Mouse (Mus musculus) c-Kit-positive CD71-negative TER-119-negative erythroid progenitor cells, embryonic 14.5 days (primary cell): ENCODE measurements around the gene Snx30.

Experiments used
- DNase-seq: peaks from one replicate; pipeline ENCODE4 v3.0.0-alpha.2; 2013; ENCODE audit warnings: low read depth

Snx30 gene

DNA sequence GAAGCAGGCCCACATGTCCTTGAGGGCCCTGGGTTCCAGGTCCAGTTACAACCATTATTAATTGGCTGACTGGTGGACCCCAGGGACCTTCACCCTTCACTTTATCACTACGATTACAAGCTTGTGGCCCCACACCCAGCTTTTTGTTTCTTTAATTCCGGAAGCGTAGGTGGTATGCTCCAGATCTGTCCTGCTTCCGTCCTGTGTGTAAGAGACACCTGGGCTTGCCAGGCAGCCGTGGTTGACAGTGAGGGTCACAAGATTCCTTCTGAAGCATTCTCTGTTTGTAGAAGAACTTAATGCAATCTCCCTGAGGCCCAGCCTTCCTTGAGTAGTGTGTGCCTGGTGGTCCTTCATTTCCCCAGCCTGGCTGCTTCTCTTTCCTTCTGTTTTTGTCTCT lies 19.2 kb downstream of the Snx30 start:
- DNase-seq, result no peak

DNA sequence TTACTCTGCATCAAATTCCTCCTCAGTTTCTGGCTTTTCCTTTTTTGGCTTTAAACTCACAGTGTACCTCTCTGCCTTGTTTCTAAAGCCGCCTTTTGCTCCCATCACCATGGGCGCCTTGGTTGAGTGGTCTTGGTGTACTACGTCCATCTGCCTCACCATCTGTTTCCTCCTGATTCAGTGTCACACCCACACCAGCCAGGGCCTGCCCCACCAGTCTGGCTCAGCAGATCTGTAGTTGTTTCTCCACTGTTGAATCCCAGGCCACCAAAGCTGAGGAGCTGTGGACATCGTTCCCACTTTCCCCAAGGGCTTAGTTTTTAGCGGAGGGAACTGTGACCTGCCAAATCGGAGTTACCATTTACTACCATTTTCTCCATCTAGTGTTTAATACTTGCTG lies 20.0 kb downstream of the Snx30 start:
- no peak for DNase-seq

DNA sequence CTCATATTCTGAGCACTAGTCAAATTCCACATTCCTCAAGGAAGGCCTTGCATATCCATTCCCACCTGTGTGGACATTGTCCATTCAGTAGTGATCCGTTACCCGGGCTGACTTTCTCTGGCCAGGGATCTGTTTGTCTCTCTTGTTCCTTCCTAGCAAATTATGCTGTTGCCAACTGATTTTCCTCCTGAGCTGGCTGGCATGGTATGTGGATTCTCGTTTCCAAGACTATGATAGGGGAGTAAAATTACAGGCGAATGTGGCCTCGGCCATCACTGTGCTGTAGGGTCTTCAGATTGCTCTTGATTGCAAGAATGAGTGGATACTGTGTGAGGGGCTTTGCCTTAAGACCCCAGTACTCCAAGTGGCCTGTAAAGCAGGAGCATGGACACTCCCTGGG lies 20.7 kb downstream of the Snx30 start:
- DNase-seq, result no peak

DNA sequence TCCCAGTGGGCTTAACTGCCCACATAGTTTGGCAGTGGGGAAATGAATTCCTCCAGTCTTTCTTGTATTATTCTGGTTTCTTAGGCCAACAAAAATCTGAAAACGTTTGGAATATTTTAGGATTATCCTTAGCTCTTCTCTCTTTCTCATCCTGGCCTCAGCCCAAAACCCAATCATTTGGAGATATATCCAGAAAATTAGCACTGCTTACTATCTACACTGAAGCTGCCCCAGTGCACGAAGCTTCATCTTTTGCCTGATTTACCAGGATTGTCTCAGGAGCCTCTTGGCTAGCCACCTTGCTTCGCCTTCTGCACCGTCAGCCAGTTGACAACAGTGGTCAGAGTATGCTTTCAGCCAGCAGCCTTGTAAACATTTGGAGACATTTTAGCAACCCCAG lies 23.4 kb downstream of the Snx30 start:
- DNase-seq, result no peak

DNA sequence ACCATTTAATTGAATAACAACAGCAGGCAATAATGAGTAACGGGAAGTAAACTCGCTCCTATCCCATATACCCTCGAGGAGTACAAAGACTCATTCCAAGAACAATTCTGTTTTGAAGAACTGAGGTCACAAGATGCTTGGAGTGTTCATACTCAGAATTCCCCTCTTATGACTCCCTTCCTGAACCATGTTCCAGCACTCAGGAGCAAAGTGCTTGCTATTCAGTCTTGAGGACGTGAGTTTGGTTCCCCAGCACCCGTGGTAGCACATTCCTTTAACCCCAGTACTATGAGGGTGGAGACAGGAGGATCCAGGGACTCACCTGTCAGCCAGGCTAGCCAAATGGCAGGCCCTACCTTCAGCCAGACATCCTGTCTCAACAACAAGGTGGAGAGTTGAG lies 25.4 kb downstream of the Snx30 start:
- no peak for DNase-seq

DNA sequence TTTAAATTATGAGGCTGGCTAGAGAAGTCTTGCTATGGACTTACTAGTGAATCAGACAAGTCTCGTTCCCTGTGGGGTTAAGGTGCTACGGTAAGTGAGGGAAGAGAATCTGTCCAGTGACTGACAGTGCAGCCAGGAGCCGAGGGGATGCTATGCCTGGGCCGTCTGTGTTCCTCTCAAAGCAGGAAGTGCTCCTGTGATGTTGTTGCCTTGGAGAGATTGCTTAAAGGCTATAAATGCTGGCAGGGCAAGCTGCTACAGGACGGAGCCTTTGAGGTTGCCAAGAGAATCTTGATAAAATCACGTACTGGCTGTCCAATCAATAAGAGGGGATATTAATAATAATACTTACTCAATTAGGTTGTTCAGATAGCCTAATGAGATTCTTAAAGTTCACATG lies 27.2 kb downstream of the Snx30 start:
- no peak for DNase-seq

DNA sequence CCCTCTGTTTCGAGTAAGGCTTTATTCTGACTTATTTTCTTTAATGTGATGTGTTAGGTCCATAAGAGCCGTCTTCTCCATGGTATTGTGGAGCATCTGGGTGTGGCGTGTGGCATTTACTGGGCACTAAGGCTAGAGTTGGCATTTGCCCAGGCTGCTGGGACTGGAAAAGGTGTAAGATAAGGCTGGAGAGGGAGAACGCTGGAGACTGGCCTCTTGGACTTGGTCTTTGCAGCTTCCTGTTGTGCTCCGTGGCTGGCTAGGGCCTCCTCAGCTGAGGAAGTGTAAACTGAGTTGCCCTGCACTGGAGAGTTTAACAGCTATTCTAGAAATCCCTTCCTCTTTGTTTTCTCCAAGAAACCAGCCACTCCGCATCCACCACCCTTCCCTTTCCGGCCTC lies 32.0 kb downstream of the Snx30 start:
- no peak for DNase-seq

DNA sequence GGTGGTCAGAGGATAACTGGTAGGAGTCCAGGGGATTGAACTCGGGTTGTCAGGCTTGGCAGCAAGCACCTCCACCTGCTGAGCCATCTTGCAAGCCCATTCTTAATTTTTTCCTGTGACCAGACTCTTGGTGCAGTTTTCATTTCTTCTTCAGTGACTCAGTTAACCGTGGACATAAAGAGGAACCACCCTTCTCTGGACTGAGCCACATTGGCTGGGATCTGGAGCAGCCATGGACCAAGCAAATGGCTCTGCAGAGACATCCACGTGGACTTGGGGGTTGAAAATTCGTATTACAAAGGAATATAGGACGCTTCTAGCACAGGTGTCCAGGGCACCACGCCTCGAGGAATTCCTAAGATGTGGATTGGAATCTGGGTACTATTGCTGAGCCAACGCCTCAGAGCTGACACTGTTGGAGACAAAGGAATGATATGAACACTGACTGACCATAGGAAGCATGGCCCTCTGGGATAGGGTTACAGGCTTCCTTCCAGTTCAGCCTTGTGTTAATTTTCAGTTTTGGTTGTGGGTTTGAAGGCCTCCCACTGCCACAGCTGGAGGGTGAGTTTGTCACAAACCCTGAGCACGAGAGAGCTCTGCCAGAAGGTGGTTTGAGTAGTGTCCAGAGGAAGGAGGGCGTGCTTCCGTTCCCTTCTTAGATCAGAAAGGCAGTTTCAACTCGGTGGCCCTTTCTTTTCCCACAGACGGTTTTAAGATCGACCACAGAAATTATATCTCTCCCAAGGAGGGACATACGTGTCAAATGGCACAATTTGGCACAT lies 39.0 kb downstream of the Snx30 start:
- DNase-seq, result no peak

DNA sequence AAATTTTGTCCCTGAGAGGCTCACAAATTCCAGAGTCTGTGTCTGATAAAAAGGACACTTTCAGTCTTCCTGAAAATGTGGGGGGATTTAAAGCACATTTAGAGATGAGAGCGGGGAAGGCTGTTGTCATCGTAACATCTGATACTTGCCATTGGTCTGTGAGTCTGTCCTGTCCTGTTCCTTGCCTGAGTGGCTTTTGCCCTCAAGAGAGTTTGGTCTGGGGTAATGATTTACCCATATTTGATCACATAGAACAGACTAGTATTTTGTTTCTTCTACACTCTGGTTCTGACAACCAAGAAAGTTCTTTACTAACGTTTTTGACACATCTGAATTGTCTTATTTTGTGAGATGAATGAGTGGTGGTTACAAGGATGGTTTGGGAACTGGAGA lies 39.6 kb downstream of the Snx30 start:
- no peak for DNase-seq

DNA sequence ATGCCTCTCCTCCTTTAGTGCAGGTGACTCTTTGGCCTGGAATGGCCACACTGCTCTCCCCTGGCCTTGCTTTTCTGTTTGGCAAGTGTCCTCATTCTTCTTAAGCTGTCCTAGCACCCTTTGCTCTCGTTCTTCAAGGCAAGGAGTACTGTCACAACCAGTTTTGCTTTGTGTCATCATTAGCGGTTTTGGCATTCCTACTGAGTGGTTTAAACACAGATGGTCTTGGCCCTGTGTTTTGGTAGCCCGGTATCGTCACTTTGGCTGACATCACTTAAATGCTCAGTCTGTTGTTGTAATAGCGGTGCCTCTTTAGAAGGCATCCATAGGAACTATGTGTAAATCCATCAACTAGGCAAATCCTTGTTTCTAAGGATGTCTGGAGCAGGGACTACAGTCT lies 41.8 kb downstream of the Snx30 start:
- DNase-seq, result no peak

DNA sequence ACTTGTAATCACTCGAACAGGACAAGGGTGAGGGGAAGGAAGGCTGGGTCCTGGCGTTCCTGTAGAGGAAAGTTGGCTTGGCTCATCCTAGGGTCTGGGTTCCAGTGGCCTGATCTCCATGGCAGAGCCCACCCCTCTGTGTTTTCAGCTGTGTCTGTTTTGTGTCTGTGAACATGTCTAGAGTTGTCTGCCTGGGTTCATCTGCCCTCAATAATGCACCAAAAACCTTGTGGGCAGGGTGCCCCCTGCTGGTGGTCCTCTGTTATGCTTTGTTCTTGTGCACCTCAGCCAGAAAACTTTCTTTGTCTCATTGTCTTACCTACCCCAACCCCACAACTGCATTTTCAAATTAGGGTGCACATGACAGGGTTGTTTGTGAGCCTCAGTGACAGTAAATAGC lies 44.5 kb downstream of the Snx30 start:
- DNase-seq, result peak; percentile 68

DNA sequence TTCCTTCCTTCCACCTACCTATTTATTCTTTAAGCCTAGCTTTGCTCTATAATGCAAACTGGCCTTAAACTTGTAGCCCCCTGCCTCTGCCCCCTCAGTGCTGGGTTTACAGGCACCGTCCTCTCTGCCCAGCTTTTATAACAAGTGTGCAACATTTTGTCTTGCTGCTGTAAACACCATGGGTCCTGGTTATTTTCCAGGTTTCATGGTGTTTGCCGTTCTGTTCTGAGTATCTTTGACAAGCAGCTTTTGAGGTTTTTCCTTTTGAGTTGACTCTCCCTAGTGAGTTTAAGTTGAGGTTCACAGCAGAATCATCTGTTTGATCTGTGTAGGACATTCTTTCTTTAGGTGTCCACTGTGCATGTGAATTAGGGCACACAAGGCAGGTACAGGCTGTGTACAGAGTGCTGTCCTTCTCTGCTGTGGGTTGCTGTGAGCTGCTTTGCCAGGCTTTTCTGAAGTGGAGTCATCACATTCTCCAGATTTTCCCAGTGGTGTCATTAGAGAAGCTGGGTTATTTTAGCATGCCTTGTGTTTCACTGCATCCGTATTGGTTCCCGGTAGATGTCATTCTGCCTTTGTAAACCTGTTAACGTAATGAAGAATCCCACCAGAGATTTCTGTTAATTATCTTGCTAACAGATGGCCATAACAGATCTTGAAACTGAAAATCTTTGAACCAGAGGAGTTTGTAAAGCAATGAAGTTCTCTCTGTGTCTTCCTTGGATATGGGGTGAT lies 45.4 kb downstream of the Snx30 start:
- DNase-seq, result no peak

DNA sequence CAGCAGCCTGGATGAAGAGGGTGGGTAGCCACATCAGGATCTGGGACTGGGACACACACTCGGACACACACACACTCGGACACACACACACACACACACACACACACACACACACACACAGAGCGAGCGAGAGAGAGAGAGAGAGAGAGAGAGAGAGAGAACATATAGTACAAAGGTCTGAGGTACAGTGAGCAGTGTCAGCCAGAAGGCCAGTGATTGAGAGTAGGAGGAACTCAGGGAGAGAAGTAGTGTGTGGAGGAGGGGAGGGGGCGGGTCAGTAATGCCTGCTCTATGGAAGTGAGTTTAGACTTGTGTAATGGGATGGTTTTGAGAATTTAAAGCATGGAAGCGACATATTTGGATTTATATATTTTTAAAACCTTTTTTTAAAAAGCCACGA lies 47.5 kb downstream of the Snx30 start:
- DNase-seq, result no peak

DNA sequence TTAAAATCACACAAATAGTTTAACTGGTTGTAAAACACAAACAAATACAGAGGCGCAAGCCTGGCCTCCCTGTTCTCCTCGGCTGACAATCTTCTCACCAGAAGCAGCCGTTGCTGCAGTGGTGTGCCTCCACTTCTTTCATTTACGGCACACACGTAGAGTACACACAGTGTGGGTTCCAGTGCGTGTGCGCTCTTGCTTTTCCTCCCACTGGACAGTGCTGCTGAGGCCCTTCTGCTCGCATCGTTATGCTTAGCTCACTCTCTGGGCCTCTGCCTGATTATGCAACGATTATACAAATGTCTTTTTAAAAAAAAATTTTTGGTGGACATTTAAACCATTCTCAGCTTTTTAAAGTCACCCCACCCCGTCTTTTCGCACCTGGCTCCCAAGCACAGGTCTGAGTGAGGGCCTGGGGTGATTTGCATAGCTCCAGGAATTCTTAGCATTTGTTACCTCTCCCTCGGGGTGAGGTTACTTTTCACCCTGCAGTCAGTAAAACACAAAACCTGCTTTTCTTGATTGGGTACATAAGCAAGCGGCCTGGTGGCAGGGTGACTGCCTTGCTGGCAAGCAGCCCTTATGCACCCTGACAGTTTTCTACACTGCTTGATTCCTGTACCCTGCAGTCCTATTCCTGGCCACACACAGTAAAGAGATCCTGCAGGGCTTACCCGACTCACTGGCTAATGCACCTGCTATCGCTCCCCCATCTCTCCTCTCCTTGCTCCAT lies 54.2 kb downstream of the Snx30 start:
- no peak for DNase-seq

DNA sequence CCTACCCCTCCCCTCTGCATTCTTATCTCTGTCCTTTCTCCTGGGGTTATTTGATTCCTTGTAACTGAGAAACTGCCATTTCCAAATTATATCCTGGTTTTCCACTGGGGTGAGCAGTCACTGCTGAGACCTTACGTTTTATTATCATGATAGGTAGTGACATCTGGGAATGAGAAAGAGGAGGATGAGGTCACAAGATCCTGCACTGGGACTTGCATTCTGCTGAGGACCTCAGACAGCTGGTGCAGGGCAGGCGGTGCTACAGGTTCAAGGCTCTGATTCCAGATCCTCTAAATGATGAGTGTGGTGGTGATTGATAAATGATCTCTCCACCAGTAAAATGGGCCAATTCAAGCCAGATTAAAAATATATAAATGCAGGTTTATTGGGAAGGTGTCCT lies 54.8 kb downstream of the Snx30 start:
- DNase-seq, result no peak

DNA sequence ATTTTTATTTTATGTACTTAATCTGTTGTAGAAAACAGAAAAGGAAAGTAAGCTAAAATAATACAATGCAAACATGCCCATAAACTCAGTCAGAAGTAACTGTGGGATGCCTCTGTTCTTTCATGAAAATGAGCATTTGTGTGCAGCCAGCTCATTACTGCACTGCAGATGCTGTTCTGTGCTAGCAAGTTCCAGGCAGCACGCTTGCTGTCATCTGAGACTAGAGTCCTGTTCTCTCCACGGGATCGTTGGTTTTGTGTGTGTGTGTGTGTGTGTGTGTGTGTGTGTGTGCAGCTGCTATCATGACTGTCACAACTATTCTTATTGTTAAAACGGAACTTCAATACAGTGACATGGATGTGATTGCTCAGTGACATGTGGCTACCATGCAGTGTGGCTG lies 56.2 kb downstream of the Snx30 start:
- DNase-seq, result no peak

DNA sequence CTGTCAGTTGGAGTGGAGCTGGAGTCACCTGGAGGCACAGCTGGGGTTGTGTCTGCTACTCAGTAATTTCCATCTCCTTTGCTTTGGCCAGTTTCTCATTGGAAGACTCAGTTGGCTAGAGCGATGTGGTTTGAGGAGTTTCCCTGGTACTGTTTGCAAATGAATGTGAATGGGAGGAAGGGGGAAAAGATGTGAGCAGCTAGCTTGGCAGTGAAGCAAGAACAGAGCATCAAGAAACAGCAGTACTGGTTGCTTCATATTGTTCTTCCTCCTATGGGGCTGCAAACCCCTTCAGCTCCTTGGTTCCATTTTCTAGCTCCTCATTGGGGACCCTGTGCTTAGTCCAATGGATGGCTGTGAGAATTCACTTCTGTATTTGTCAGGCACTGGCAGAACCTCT lies 56.7 kb downstream of the Snx30 start:
- no peak for DNase-seq

DNA sequence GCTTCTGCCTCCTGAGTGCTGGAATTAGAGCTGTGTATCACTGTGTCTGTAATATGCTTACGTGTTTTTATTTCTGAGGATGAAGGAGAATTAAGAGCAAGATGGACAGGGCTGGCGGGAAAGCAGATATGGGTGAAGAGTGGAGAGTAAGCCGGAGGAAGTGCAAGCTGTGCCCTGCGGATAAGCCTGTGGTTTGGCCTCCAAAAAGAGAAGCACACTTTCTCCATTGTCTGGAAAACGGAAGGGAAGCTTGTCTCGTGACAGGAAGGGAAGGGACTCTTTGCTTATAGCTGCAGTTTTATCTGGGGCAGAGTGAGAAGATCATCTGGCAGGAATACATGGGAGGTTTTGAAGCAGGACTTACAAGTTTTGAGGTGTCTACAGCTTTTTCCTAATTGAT lies 58.2 kb downstream of the Snx30 start:
- DNase-seq, result peak; percentile 47

DNA sequence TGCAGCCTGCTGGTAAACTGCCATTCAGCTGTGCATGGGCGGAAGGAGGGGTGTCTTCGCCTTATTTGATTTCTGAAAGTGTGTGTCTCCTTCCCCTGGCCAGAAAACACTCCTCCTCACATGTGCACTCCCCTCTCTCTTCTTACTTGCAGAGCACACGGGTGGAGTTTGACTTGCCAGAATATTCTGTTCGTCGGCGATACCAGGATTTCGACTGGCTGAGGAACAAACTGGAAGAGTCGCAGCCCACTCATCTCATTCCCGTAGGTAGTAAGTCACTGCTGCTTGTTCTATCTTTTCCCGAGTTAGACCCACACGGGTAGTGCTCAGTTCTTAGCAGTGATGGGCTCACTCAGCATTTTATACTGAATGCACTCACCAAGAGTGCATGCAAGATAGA lies 62.4 kb downstream of the Snx30 start:
- no peak for DNase-seq

DNA sequence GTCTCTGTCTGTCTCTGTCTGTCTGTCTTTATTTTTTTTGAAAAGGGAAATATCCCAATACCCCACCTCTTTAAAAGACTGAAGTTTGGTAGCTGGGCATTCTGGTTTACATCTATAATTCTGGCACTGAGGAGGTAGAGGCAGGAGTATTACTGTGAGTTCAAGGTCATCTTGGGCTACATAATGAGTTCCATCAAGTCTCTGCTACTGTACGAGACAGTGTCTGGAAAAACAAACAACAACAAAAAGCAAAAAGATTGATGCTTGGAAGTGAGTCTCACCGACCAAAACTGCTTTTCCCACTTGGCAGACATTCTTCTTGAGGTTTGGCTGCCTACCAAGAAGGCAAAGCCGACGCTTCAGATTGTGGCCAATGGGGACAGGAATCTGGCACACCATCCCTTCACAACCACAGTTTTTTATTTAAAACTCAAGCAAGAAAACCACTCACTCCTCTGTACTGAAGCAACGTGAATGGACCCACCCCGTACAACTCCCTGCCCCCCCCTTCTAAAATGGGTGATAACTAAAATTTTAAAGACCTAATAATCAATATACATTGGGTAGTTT lies 63.9 kb downstream of the Snx30 start:
- no peak for DNase-seq

DNA sequence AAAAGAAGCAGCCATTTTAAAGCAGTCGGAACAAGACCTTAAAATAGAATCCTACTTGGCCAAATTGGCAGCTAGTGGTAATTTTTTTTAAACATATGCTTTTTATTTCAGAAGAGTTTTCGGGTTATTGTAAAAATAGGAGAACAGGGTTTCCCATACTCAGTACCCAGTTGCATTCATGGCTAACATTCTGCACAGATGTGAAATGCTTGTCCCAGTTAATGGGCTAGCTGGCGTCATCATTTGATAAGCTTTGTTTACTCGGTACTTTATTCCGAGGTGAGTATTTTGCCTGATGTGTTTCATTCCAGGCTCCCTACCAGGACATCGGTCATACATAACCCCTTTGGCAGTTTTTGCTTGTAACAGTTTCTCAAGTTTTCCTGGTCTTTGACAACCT lies 64.8 kb downstream of the Snx30 start:
- DNase-seq, result no peak

DNA sequence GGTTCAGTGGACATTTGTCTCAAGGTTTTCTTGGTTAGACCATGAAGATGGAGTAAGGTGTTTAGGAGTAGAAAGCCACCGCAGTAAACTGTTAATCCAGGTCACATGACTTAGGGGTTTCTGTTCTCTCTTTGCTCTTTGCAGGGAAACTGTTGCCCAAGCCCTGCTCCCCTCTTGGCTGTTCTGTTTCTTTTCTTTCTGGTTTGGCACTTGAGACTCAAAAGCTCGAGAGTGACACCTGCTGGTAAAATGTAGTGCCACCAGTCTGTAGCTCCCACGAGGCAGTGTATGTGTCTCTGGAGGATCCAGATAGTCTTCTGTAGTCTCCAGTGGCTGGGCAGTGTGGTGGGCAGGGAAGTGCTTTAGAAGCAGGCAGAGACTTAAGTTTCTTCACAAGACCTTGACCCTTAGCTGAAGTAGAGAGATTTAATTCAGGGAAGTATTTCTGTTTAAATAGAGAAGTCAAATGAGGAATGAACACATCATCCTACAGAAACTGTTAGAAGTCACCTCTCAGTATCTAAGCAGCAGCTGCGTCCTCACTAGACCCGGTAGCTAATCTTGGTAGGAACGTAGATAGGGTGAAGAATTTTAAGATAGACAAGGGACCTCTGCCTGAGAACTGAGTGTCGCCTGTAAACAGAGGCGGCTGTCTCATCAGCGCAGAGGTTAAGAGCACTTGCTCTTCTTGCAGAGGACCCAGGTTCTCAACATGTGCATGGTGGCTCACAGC lies 65.4 kb downstream of the Snx30 start:
- DNase-seq, result peak; percentile 85
